Mouse (Mus musculus) hindbrain, postnatal 0 days (tissue): ENCODE data around the gene Lhx3. TPM values are rescaled to one million over a fixed set of nuclear protein-coding genes. Genes with fewer than 3 reads are reported as not detected.

Experiments used
- ATAC-seq: fragments of 200-750 bp; cut with Nextera tagmentation; 2 replicates; pipeline ENCODE4 v1.8.0; 2017; ENCODE audit warnings: mild to moderate bottlenecking, moderate TSS enrichment, moderate library complexity
- DNase-seq: peaks from one replicate; pipeline ENCODE4 v3.0.0-alpha.2; 2015; ENCODE audit warnings: low spot score
- H3K27ac ChIP-seq: fragments of 300-500 bp; sonication (generic); 2 replicates; pipeline ENCODE4 v1.5.1; 2014; ENCODE audit warnings: mild to moderate bottlenecking
- H3K27me3 ChIP-seq: fragments of 300-500 bp; sonication (generic); 2 replicates; pipeline ENCODE4 v1.6.1; 2014; ENCODE audit warnings: low read length, mixed read lengths; ENCODE audit not compliant: insufficient read depth
- H3K36me3 ChIP-seq: fragments of 300-500 bp; sonication (generic); 2 replicates; pipeline ENCODE4 v1.6.1; 2014; ENCODE audit warnings: low read length, mixed read lengths; ENCODE audit not compliant: insufficient read depth
- H3K4me1 ChIP-seq: fragments of 300-500 bp; sonication (generic); 2 replicates; pipeline ENCODE4 v1.6.1; 2014; ENCODE audit warnings: antibody characterized with exemption, low read length, mixed read lengths; ENCODE audit not compliant: insufficient read depth
- H3K4me2 ChIP-seq: fragments of 300-500 bp; sonication (generic); 2 replicates; pipeline ENCODE4 v1.6.1; 2014; ENCODE audit warnings: low read depth, mild to moderate bottlenecking, low read length, moderate library complexity, mixed read lengths
- H3K4me3 ChIP-seq: fragments of 300-500 bp; sonication (generic); 2 replicates; pipeline ENCODE4 v1.5.1; 2014; ENCODE audit warnings: low read length
- H3K9ac ChIP-seq: fragments of 300-500 bp; sonication (generic); replicated peaks from 2 replicates; pipeline ENCODE4 v1.6.1; 2014; ENCODE audit warnings: mild to moderate bottlenecking, low read length, moderate library complexity, mixed read lengths
- H3K9me3 ChIP-seq: fragments of 300-500 bp; sonication (generic); 2 replicates; pipeline ENCODE4 v1.6.1; 2016; ENCODE audit warnings: low read length, mixed read lengths
- CTCF ChIP-seq: IDR thresholded peaks from 2 replicates; pipeline ENCODE4 v1.5.1; 2016; ENCODE audit warnings: antibody characterized with exemption, control low read depth, low read depth
- WGBS: fragments of 180-500 bp; shearing (Covaris S2); extraction: QIAGEN DNeasy Blood & Tissue Kit; methylation state at CpG from one replicate; pipeline ENCODE4 v1.1.7; 2014; 5-methylcytosine and 5-hydroxymethylcytosine counted together
- polyA plus RNA-seq: library from polyadenylated mRNA; unstranded; fragments of >200 nt; fragmentation: Nextera tagmentation; extraction: Ambion mirVana; gene quantifications from 2 replicates; pipeline ENCODE4 v1.2.1, GENCODE M21; 2015
- total RNA-seq: library from RNA; depleted of rRNA; stranded (reverse); fragments of >200 nt; gene quantifications from 2 replicates; pipeline ENCODE4 v1.2.3, GENCODE M21; 2014

Gene Lhx3
- total and polyA plus RNA-seq, 2 experiments from 2014 or later = 2.3 to 3.2 TPM

DNA sequence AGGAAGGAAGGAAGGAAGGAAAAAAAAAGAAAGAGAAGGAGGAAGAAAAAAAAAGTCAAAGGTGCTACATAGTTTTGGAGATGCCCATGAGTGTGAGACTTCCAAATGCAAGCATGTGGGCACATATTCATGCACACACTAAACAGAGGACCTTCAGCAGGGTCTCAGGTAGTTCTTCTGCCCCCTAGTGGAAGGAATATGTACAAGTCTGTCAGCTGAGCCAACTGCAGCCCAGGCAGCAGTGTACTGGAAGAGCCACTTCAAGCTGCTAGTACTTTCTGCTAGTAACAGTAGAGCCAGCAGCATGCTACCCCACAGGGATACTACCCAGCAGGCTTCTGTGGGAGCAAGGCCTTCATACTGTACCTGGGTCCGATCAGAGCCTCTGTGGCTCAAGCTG, 19.7 kb upstream of the Lhx3 start:
- 56% methylated on average over 1 of the region's 1 CpGs for WGBS
- peak; percentile 92 for TF ChIP-seq CTCF
- DNase-seq (peak; percentile 89), ATAC-seq (peak; percentile 78; the same call in 1 of the 2 replicates)
- H3K4me3 ChIP-seq = no peak overlapping the region
- no peaks in the 10 kb centered on the region for H3K27me3 ChIP-seq
- H3K27ac ChIP-seq = no peak overlapping the region
- no peaks in the 10 kb centered on the region for H3K4me1 ChIP-seq
- H3K9ac ChIP-seq = no peak overlapping the region
- H3K4me2 ChIP-seq = no peak overlapping the region
- no peaks in the 10 kb centered on the region for H3K9me3 ChIP-seq
- peaks cover 7% of the 10 kb centered on the region; the same call in 1 of the 2 replicates for H3K36me3 ChIP-seq

GRCm38 (mm10) chr2:26225242-26225641, 17.2 kb upstream of the Lhx3 start:
- H3K27ac ChIP-seq = no peak overlapping the region
- DNase-seq (no peak), ATAC-seq (no peak)
- H3K4me3 ChIP-seq = no peak overlapping the region
- no peak for TF ChIP-seq CTCF
- H3K36me3 ChIP-seq = peaks cover 24% of the 10 kb centered on the region
- H3K27me3 ChIP-seq = no peaks in the 10 kb centered on the region
- H3K4me1 ChIP-seq = no peaks in the 10 kb centered on the region
- no peak overlapping the region for H3K4me2 ChIP-seq
- 75% methylated on average over 4 of the region's 4 CpGs for WGBS
- H3K9me3 ChIP-seq = no peaks in the 10 kb centered on the region
- no peak overlapping the region for H3K9ac ChIP-seq

DNA sequence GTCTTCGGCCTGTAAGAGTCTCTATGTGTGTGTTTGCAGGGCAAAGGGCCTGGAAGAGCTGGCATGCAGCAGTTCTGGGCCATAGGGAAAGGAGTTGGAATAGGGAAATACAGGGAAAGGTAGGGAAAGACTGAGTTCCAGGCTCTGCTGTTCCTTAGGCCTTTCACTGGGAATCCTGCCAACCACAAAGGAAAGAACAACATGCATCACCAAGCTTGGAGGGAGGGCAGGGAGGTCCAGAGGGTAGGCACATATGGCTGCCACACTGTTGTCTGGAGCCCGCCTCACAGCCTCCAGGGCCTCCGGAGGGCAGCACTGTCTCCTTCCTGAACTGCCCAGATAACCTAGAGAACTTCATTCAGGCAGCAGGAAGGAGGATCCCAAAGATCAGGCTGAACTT, 15.9 kb upstream of the Lhx3 start:
- 74% methylated on average over 3 of the region's 3 CpGs for WGBS
- peak; percentile 49 for DNase-seq

GRCm38 (mm10) chr2:26214526-26214925, 6.4 kb upstream of the Lhx3 start:
- 18% methylated on average over 3 of the region's 3 CpGs for WGBS
- Histone ChIP-seq H3K36me3 (peaks cover 53% of the 10 kb centered on the region), H3K27ac (no peak overlapping the region), H3K4me3 (no peak overlapping the region), H3K4me1 (no peaks in the 10 kb centered on the region), H3K27me3 (no peaks in the 10 kb centered on the region), H3K9me3 (no peaks in the 10 kb centered on the region), H3K4me2 (no peak overlapping the region), H3K9ac (no peak overlapping the region)
- no peak for TF ChIP-seq CTCF
- 0 out of 2 replicates have a peak, but pooled peaks have one; percentile 35 for ATAC-seq
- DNase-seq = peak; percentile 80

More for the DNA sequence above, 15.9 kb upstream of the Lhx3 start:
- Histone ChIP-seq H3K27me3 (no peaks in the 10 kb centered on the region), H3K9me3 (no peaks in the 10 kb centered on the region), H3K4me2 (no peak overlapping the region), H3K9ac (no peak overlapping the region), H3K4me3 (no peak overlapping the region), H3K36me3 (peaks cover 36% of the 10 kb centered on the region), H3K4me1 (no peaks in the 10 kb centered on the region), H3K27ac (no peak overlapping the region)
- ATAC-seq = no peak
- TF ChIP-seq CTCF = no peak

- ATAC-seq (no peak), DNase-seq (no peak)
- no peak overlapping the region for H3K9ac ChIP-seq
- H3K4me2 ChIP-seq = no peak overlapping the region
- no peaks in the 10 kb centered on the region for H3K9me3 ChIP-seq
- 55% methylated on average over 3 of the region's 3 CpGs for WGBS
- H3K4me1 ChIP-seq = 0 out of 2 replicates have a peak, but pooled peaks cover 5% of the 10 kb centered on the region
- no peak overlapping the region for H3K4me3 ChIP-seq
- peaks cover 33% of the 10 kb centered on the region for H3K27me3 ChIP-seq
- no peak overlapping the region for H3K27ac ChIP-seq
- peaks cover 33% of the 10 kb centered on the region for H3K36me3 ChIP-seq
- no peak for TF ChIP-seq CTCF
These were observed 1.5 kb upstream of the Lhx3 start for GRCm38 (mm10) chr2:26209566-26209965.

GRCm38 (mm10) chr2:26207559-26207958, 530 bp downstream of the Lhx3 start:
- Histone ChIP-seq H3K9ac (no peak overlapping the region), H3K4me2 (no peak overlapping the region), H3K27ac (no peak overlapping the region), H3K9me3 (no peaks in the 10 kb centered on the region), H3K36me3 (peaks cover 24% of the 10 kb centered on the region), H3K27me3 (peaks cover 52% of the 10 kb centered on the region), H3K4me1 (0 out of 2 replicates have a peak, but pooled peaks cover 5% of the 10 kb centered on the region), H3K4me3 (no peak overlapping the region)
- WGBS = 14% methylated on average over 9 of the region's 9 CpGs
- DNase-seq (peak; percentile 35), ATAC-seq (no peak)
- TF ChIP-seq CTCF = no peak

- no peak for ATAC-seq
- no peak overlapping the region for H3K9ac ChIP-seq
- H3K9me3 ChIP-seq = no peaks in the 10 kb centered on the region
These were observed 2.3 kb downstream of the Lhx3 start for GRCm38 (mm10) chr2:26205761-26206160.

More at GRCm38 (mm10) chr2:26205761-26206160, 2.3 kb downstream of the Lhx3 start:
- TF ChIP-seq CTCF = no peak
- Histone ChIP-seq H3K4me2 (no peak overlapping the region), H3K4me1 (0 out of 2 replicates have a peak, but pooled peaks cover 5% of the 10 kb centered on the region), H3K36me3 (peaks cover 7% of the 10 kb centered on the region), H3K27me3 (peaks cover 61% of the 10 kb centered on the region), H3K27ac (no peak overlapping the region), H3K4me3 (no peak overlapping the region; the same call in 1 of the 2 replicates)
- 13% methylated on average over 10 of the region's 10 CpGs for WGBS
- no peak for DNase-seq
